Mouse (Mus musculus) midbrain, embryonic 12.5 days (tissue): ENCODE measurements around the gene Pramef8. TPM values are rescaled to one million over a fixed set of nuclear protein-coding genes. Genes with fewer than 3 reads are reported as not detected.
A peak's percentile ranks its signal among the peaks of the same experiment; 100 is the strongest.
"Not testable (repeated sequence)": the region's sequence is repeated elsewhere in the genome, so short reads cannot be mapped to it uniquely, and the experiment has no call there.

Experiments
- ATAC-seq: fragments of 200-750 bp; cut with Nextera tagmentation; 2 replicates; pipeline ENCODE4 v1.8.0; 2017; ENCODE audit warnings: low read depth, moderate TSS enrichment, moderate library complexity; ENCODE audit not compliant: low FRiP score
- H3K27ac ChIP-seq: fragments of 300-500 bp; sonication (generic); replicated peaks from 2 replicates; pipeline ENCODE4 v1.5.1; 2016; ENCODE audit warnings: mild to moderate bottlenecking
- H3K27me3 ChIP-seq: fragments of 300-500 bp; sonication (generic); 2 replicates; pipeline ENCODE4 v1.6.1; 2016; ENCODE audit warnings: mild to moderate bottlenecking
- H3K36me3 ChIP-seq: fragments of 300-500 bp; sonication (generic); 2 replicates; pipeline ENCODE4 v1.6.1; 2016
- H3K4me1 ChIP-seq: fragments of 300-500 bp; sonication (generic); 2 replicates; pipeline ENCODE4 v1.6.1; 2016
- H3K4me2 ChIP-seq: fragments of 300-500 bp; sonication (generic); replicated peaks from 2 replicates; pipeline ENCODE4 v1.6.1; 2016; ENCODE audit warnings: mild to moderate bottlenecking, moderate library complexity
- H3K4me3 ChIP-seq: fragments of 300-500 bp; sonication (generic); 2 replicates; pipeline ENCODE4 v1.5.1; 2016; ENCODE audit warnings: mild to moderate bottlenecking
- H3K9ac ChIP-seq: fragments of 300-500 bp; sonication (generic); replicated peaks from 2 replicates; pipeline ENCODE4 v1.6.1; 2016; ENCODE audit warnings: mild to moderate bottlenecking, moderate library complexity
- H3K9me3 ChIP-seq: fragments of 300-500 bp; sonication (generic); 2 replicates; pipeline ENCODE4 v1.6.1; 2016; ENCODE audit warnings: mild to moderate bottlenecking
- WGBS: fragments of 180-500 bp; shearing (Covaris S2); methylation state at CpG from one replicate; pipeline ENCODE4 v1.1.7; 2016; 5-methylcytosine and 5-hydroxymethylcytosine counted together
- polyA plus RNA-seq: library from polyadenylated mRNA; unstranded; fragments of >200 nt; fragmentation: Nextera tagmentation; extraction: Ambion mirVana; gene quantifications from 2 replicates; pipeline ENCODE4 v1.2.1, GENCODE M21; 2016

Pramef8 gene
- polyA plus RNA-seq, 1 experiment from 2014 or later, result 23.1 TPM

GRCm38 (mm10) chr4:143413621-143414020 lies 1.4 kb downstream of the Pramef8 start:
- Histone ChIP-seq H3K27ac (no peak overlapping the region), H3K4me2 (peak overlapping the region; percentile 57), H3K4me3 (no peak overlapping the region), H3K36me3 (peaks cover 45% of the 10 kb centered on the region), H3K4me1 (peaks cover 4% of the 10 kb centered on the region), H3K9ac (no peak overlapping the region), H3K9me3 (no peaks in the 10 kb centered on the region), H3K27me3 (0 out of 2 replicates have a peak, but pooled peaks cover 7% of the 10 kb centered on the region)
- 100% methylated on average over 1 of the region's 1 CpGs for whole genome bisulfite sequencing
- no peak for ATAC-seq

DNA sequence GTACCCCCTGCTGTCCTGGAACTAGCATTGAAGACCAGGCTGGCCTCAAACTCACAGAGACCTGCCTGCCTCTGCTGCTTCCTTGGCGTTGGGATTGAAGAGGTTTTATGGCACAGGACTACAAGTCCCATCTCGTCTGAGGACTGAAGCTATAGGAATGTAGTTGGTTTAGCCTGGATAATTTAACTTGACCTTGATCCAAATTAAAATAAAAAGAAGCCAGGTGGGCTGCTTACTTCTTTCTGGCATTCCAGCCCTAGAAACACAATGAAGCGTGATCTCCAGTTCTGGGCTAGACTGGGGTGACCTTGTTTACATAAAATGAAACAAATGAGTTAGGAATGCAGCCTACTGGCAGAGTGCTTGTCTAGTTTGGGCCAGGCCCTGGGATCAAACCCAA lies 1.9 kb downstream of the Pramef8 start:
- Histone ChIP-seq H3K27me3 (0 out of 2 replicates have a peak, but pooled peaks cover 4% of the 10 kb centered on the region), H3K9ac (no peak overlapping the region), H3K4me3 (no peak overlapping the region), H3K27ac (no peak overlapping the region), H3K4me2 (no peak overlapping the region), H3K9me3 (no peaks in the 10 kb centered on the region), H3K36me3 (peaks cover 50% of the 10 kb centered on the region), H3K4me1 (peaks cover 4% of the 10 kb centered on the region)
- 97% methylated on average over 3 of the region's 3 CpGs for WGBS
- no peak for ATAC-seq

GRCm38 (mm10) chr4:143426770-143427169 lies 14.5 kb downstream of the Pramef8 start:
- H3K36me3 ChIP-seq, result peaks cover 11% of the 10 kb centered on the region; the same call in 1 of the 2 replicates
- H3K4me2 ChIP-seq, H3K4me3 ChIP-seq, H3K9ac ChIP-seq, H3K27ac ChIP-seq, H3K4me1 ChIP-seq, H3K9me3 ChIP-seq, H3K27me3 ChIP-seq, ATAC-seq: not testable (repeated sequence)
- WGBS, result 77% methylated on average over 5 of the region's 5 CpGs

- Histone ChIP-seq H3K9ac (no peak within 1 kb of the TSS), H3K36me3 (no peaks in the 10 kb centered on the region), H3K27me3 (no peaks in the 10 kb centered on the region), H3K27ac (no peak within 1 kb of the TSS), H3K9me3 (0 out of 2 replicates have a peak, but pooled peaks cover 7% of the 10 kb centered on the region), H3K4me1 (no peaks in the 10 kb centered on the region), H3K4me3 (no peak within 1 kb of the TSS), H3K4me2 (no peak within 1 kb of the TSS)
- WGBS, result 88% methylated on average over 3 of the region's 3 CpGs
- no peak for ATAC-seq
Measured at GRCm38 (mm10) chr4:143450224-143450623, 38.0 kb downstream of the Pramef8 start, which contains the start of gene Oog4. Oog4 (minus strand) TSS chr4:143450324.

Other genes starting within 250 kb of the Pramef8 start
- 20.6 and 21.7 TPM in 2 replicates for gene Prdm2, start 199.4 kb upstream of the Pramef8 start, polyA plus RNA-seq
- 101 and 109 TPM in 2 replicates for gene Pdpn, start 112.9 kb upstream of the Pramef8 start, polyA plus RNA-seq
- gene Lrrc38, start 62.7 kb upstream of the Pramef8 start, polyA plus RNA-seq, result 0.16 and 0.37 TPM in 2 replicates
- gene Pramel1, start 18.0 kb upstream of the Pramef8 start, polyA plus RNA-seq, result not detected in 2 replicates
- gene Oog4, start 37.9 kb downstream of the Pramef8 start, polyA plus RNA-seq, result not detected in 2 replicates
- not detected in 2 replicates for gene Gm13043, start 98.9 kb downstream of the Pramef8 start, polyA plus RNA-seq
- not detected in 2 replicates for gene Gm13040, start 123.5 kb downstream of the Pramef8 start, polyA plus RNA-seq
- not detected in 2 replicates for gene BC080695, start 139.3 kb downstream of the Pramef8 start, polyA plus RNA-seq
- gene Gm13057, start 139.3 kb downstream of the Pramef8 start, polyA plus RNA-seq, result not detected in 2 replicates
- not detected in 2 replicates for gene Gm13083, start 202.6 kb downstream of the Pramef8 start, polyA plus RNA-seq
- not detected in 2 replicates for gene Gm13088, start 244.8 kb downstream of the Pramef8 start, polyA plus RNA-seq